Mouse (Mus musculus): ENCODE results near the gene Traf3.

Traf3 gene

GRCm38 (mm10) chr12:111263650-111264049, 97.5 kb downstream of the Traf3 start:
- no peak for DNase-seq (ENCODE audit: low spot score)

DNA sequence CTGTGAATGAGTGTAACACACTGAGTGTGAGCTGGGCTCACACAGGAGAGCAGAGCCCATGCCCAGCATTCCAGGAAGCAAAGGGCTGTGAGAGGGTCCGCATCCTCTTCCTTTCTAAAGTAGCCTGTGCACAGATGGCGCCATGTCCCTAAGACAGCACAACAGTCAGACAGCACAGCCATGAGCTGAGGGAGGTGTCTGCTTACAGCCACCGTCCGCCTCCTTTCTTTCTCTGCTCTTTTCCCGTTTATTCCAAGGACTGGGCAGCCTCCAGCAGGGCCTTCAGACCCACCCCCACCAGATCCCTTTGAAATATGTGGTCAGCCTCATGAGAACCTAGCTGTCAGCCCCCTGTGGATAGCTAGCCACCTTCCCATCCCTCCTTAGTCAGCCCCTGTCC, 99.0 kb downstream of the Traf3 start:
- DNase-seq (ENCODE audit: low spot score): no peak

- DNase-seq (ENCODE audit: low spot score): no peak
Measured at GRCm38 (mm10) chr12:111266592-111266991, 100.4 kb downstream of the Traf3 start.

- DNase-seq (ENCODE audit: low spot score): no peak
Measured at GRCm38 (mm10) chr12:111267673-111268325, 101.6 kb downstream of the Traf3 start.

GRCm38 (mm10) chr12:111270629-111271277, 104.6 kb downstream of the Traf3 start, which contains the start of gene Amn:
Gene Amn (plus strand): TSS chr12:111271095.
- no peak for DNase-seq (ENCODE audit: low spot score)

- no peak for DNase-seq (ENCODE audit: low spot score)
Measured at GRCm38 (mm10) chr12:111271406-111271805, 105.2 kb downstream of the Traf3 start.

GRCm38 (mm10) chr12:111271966-111272365, 105.8 kb downstream of the Traf3 start:
- DNase-seq (ENCODE audit: low spot score): no peak

- peak; percentile 87 for DNase-seq (ENCODE audit: low spot score)
Measured at GRCm38 (mm10) chr12:111272420-111272819, 106.2 kb downstream of the Traf3 start.

DNA sequence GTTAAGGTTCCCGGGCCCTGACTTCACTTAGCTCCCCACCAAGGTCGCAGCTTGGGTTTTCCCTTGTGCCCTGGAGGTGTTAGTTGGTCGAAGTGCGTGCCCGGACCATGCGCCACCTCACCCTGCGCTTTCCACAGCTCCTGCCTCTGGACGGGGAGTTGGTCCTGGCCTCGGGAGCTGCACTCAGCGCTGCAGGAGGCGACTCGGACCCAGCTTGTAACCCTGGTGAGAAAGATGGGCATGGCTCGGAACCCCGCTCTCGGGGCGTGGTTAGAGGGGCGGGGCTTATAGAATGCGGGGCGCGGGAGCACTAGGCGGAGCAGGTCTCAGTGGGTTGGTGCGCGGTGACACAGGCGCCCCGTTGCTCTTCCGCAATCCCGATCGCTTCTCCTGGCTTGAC, 107.8 kb downstream of the Traf3 start:
- peak; percentile 42 for DNase-seq (ENCODE audit: low spot score)

DNA sequence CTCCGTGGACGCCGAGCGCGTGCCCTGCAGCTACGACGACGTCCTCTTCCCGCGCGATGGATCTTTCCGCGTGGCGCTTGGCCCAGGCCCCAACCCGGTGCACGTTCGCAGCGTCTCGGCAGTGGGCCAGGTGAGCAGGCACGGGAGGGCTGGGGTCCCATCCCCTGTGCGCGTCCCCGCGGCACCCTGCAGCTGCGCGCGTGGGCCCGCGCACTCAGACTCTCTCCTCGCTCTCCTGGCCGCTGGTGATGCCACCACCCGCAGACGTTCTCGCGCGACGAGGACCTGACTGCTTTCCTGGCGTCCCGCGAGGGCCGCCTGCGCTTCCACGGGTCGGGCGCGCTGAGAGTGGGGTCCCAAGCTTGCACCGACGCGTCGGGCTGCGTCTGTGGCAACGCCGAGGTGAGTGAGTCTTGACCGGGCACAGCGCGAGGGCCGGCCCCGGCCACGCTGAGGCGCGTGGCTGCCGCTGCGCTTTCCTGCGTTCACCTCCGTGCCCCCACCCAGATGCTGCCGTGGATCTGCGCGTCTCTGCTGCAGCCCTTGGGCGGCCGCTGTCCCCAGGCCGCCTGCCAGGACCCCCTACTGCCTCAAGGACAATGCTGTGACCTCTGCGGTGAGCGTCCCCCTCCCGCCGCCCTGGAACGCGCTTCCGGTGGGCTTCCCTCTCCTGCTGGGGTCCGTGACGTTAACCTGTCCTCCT, 108.4 kb downstream of the Traf3 start:
- no peak for DNase-seq (ENCODE audit: low spot score)

GRCm38 (mm10) chr12:111275150-111275841, 109.1 kb downstream of the Traf3 start:
- DNase-seq (ENCODE audit: low spot score): no peak

DNA sequence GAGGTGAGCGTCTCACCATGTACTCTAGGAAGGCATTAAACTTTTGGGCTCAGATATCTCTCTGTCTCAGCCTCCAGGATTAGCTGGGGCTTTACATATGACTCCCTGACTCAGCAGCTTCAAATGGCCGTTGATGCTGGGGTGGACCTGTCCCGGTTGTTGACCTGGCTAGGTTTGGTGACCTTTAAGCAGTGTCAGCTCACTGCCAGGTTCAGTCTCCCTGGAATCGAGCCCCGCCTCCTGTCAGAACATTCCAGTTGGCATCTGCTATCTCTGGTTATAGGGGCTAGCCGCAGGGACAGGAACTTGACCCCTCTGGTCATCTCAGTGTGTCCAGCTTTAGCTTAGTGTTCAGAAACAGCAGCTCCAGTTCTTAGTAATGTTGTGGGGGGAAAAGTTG, 110.2 kb downstream of the Traf3 start:
- no peak for DNase-seq (ENCODE audit: low spot score)

GRCm38 (mm10) chr12:111283573-111283972, 117.4 kb downstream of the Traf3 start:
- no peak for DNase-seq (ENCODE audit: low spot score)

DNA sequence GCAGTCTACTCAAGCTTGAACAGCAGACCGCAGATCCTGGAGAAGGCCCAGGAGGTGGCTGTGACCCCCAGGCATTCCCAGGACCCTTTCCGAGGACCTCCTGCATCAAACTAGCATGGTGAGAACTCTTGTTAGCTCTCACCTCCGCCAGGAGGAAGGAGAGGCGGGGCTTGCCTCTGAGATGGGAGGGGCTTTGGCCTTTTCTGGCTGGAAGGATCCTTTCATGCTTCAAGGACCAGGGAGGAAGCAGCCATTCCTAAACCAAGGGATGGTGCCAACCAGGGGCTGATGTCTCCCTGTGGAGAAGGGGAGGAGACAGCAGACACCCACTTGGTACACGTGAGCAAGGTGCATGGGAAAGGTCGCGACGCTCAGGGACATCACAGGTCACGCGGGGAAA, 118.4 kb downstream of the Traf3 start:
- peak; percentile 74 for DNase-seq (ENCODE audit: low spot score)

DNA sequence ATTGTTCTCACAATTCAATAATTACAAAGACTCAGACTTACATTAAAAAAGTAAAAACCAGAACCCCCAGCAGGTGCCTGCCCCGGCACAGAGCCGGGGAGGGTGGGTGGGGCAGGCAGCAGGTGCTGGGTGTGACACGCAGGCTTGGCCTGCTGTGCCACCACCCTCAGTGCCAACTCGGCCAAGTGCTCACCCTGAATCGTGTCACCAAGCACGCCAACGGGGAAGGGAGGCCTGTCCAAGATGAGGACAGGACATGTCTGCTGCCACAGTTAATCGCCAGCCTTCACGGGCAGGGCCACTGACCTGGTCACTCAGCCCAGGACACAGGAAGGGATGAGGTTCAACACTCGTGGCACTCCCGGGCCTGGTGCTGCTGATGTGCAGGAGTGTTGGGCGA, 126.9 kb downstream of the Traf3 start:
- DNase-seq (ENCODE audit: low spot score): no peak

GRCm38 (mm10) chr12:111301322-111302017, 135.3 kb downstream of the Traf3 start:
- DNase-seq (ENCODE audit: low spot score): no peak

- DNase-seq (ENCODE audit: low spot score): no peak
Measured at GRCm38 (mm10) chr12:111302018-111302345, 135.8 kb downstream of the Traf3 start.

DNA sequence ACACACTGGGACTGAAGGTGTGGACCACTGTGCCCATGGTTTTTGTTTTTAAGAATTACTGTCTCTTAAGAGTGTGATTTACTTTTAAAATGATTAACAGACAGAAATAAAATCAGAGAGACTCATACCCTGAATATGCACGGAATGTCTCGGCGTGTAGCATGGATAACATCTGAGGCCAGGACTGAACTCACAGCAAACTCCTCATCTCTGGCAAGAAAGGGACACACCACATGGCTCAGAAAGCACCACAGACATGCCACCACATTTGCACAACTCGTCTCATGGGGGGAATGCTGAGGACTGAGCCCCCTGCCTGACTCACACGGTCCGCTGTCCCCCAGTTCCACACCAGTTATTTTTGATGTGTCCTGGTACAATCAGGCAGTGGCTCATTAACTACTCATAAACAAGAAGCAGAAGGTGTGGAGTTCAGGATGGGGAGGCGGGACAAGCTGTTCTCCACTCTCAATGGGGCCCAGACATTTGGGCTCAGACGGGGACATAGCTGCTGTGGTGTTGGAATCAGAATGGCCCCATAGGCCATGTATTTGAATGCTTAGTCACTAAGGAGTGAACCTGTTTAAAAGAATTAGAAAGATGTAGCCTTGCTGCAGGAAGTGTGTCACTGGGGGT, 137.7 kb downstream of the Traf3 start:
- DNase-seq (ENCODE audit: low spot score): no peak

- no peak for DNase-seq (ENCODE audit: low spot score)
Measured at GRCm38 (mm10) chr12:111306821-111307220, 140.7 kb downstream of the Traf3 start.

DNA sequence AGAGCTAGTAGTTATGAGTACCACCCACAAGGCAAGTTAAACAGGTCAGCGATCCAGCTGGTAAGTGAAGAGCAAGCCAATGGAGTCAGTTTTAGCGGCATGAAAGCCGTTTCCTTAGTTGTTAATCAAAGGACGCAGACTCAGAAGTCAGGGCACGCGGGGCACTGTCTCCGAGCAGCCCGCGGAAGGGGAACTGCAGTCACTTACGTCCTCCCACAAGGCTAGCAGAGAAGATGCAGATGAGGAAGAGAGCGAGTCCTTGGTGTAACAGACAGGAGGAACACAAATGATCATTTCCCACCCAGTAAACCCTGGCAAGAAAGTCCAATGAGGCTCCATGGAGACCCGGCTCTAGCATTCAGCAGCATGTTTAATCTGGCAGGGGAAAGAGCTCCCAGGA, 143.1 kb downstream of the Traf3 start:
- DNase-seq (ENCODE audit: low spot score): no peak

DNA sequence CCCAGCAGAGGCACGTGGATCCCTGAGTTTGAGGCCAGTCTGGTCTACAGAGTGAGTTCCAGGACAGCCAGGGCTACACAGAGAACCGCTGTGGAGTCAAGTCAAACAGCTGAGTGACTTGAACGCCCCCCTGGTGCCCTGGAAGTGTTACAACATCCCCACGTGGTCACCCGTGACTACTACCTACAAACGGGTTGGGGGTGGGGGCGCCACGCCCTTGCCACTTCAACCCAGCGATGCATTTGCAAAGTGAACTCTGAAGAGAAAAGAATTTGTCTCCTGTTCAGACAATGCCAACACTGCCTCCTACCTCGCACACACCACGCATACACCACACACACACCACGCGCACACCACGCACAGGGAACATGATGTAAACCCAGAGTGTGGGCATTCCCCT, 143.8 kb downstream of the Traf3 start:
- DNase-seq (ENCODE audit: low spot score): no peak

GRCm38 (mm10) chr12:111311775-111312174, 145.6 kb downstream of the Traf3 start:
- no peak for DNase-seq (ENCODE audit: low spot score)
